Mouse (Mus musculus) left cerebral cortex, adult 2 months (tissue): ENCODE results near the gene Mospd3. TPM values are rescaled to one million over a fixed set of nuclear protein-coding genes. Genes with fewer than 3 reads are reported as not detected.

ENCODE experiments used
- DNase-seq, 2 experiments: peaks; one replicate each; pipeline ENCODE4 v3.0.0; 2021 to 2022; ENCODE audit warnings: low spot score in 2 of 2, mixed read lengths in 1 of 2; ENCODE audit errors: extremely low spot score in 1 of 2
- H3K27ac ChIP-seq: fragments of 200-600 bp; 2 replicates; pipeline ENCODE4 v1.8.1; 2022
- H3K4me3 ChIP-seq: fragments of 200-600 bp; 2 replicates; pipeline ENCODE4 v1.8.1; 2022
- CTCF ChIP-seq: fragments of 200-600 bp; IDR thresholded peaks from 2 replicates; pipeline ENCODE4 v1.8.1; 2022; ENCODE audit warnings: antibody characterized with exemption, mild to moderate bottlenecking, moderate library complexity
- intact Hi-C: fragments of 180-260 bp; cut with DNase I; formaldehyde crosslinking; loops from one replicate; pipeline ENCODE4 v1.15.1; 2025
- total RNA-seq, 2 experiments: library from RNA; stranded (reverse); gene quantifications; 2 replicates each; pipeline ENCODE4 v1.2.3; 2021

The Mospd3 gene
- total RNA-seq, 2 experiments from 2014 or later, result 19.9 to 25.1 TPM

GRCm38 (mm10) chr5:137549840-137550239 is 51.0 kb downstream of the Mospd3 start:
- no peak for DNase-seq
- intact Hi-C loops, result no loop called here
- H3K4me3 ChIP-seq, result no peak overlapping the region
- no peak for TF ChIP-seq CTCF
- H3K27ac ChIP-seq, result no peak overlapping the region

Other genes starting within 250 kb of the Mospd3 start
- under 1 TPM; 0.30 to 0.38 TPM for gene Zan, start 124.0 kb downstream of the Mospd3 start, total RNA-seq
- gene Pop7, start 98.5 kb downstream of the Mospd3 start, total RNA-seq, result 10 to 100 TPM; 30.4 to 35.9 TPM
- 10 to 100 TPM; 58.1 to 59.9 TPM for gene Gigyf1, start 82.5 kb downstream of the Mospd3 start, total RNA-seq
- gene Epo, start 67.8 kb downstream of the Mospd3 start, total RNA-seq, result not detected
- 100 to 1,000 TPM; 570 to 583 TPM for gene Gnb2, start 67.5 kb downstream of the Mospd3 start, total RNA-seq
- 100 to 1,000 TPM; 103 to 111 TPM for gene Actl6b, start 47.5 kb downstream of the Mospd3 start, total RNA-seq
- gene Tfr2, start 31.2 kb downstream of the Mospd3 start, total RNA-seq, result 10 to 100 TPM; 13.2 to 14.9 TPM
- 10 to 100 TPM in 1 of 2 experiments, 1 to 10 TPM in 1; 9.6 to 11.2 TPM for gene Pcolce, start 12.7 kb upstream of the Mospd3 start, total RNA-seq
- gene Fbxo24, start 27.9 kb upstream of the Mospd3 start, total RNA-seq, result under 1 TPM; 0.23 to 0.42 TPM
- 10 to 100 TPM; 15.9 to 21.2 TPM for gene Lrch4, start 28.1 kb upstream of the Mospd3 start, total RNA-seq
- 10 to 100 TPM; 11.6 to 12.8 TPM for gene Gm20605, start 28.1 kb upstream of the Mospd3 start, total RNA-seq
- gene Sap25, start 40.3 kb upstream of the Mospd3 start, total RNA-seq, result 1 to 10 TPM; 4.8 to 7.2 TPM
- gene Irs3, start 44.7 kb upstream of the Mospd3 start, total RNA-seq, result under 1 TPM; 0.14 to 0.29 TPM
- gene Agfg2, start 83.7 kb upstream of the Mospd3 start, total RNA-seq, result 10 to 100 TPM; 43.6 to 45.5 TPM
- 10 to 100 TPM; 76.3 to 81.7 TPM for gene Nyap1, start 140.5 kb upstream of the Mospd3 start, total RNA-seq
- gene Tsc22d4, start 144.7 kb upstream of the Mospd3 start, total RNA-seq, result 100 to 1,000 TPM; 150 to 156 TPM
- gene Ppp1r35, start 177.8 kb upstream of the Mospd3 start, total RNA-seq, result 10 to 100 TPM; 22.8 to 25.6 TPM
- gene Mepce, start 186.6 kb upstream of the Mospd3 start, total RNA-seq, result 10 to 100 TPM; 40.1 to 45.2 TPM
- gene Zcwpw1, start 186.7 kb upstream of the Mospd3 start, total RNA-seq, result 1 to 10 TPM; 5.7 to 8.2 TPM
- gene Pilra, start 235.2 kb upstream of the Mospd3 start, total RNA-seq, result 1 to 10 TPM in 1 of 2 experiments, under 1 TPM in 1; 0.54 to 1.3 TPM